Mouse (Mus musculus) T-helper 1 cell (primary cell): ENCODE data around the gene Atf7.

Experiments used
- in situ Hi-C: fragments of 300-600 bp; cut with MboI, MseI; formaldehyde crosslinking; loops from one replicate; pipeline ENCODE4 v1.15.1; 2025; ENCODE audit warnings: high pct_unique_total_duplicates

Gene Atf7

DNA sequence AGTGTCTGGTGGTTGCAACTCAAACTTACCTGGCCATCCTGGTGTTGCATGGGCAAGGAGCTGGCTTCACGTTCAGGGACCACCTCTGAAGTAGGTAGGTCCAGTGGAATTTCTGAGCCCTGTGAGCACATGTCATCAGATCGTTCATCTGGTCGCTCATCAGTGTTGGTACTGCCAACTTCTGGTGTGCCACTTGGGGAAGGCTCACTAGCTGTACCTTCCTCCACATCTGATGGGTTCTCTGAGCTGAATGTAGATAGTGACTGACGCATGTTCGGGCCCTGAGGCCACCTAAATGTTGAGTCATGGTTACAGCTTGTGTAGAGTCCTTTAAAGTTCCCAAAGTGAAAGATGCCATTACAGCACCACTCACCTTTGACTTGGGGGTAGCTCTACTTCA, 124.8 kb downstream of the Atf7 start:
- in situ Hi-C loops, result no loop called here

DNA sequence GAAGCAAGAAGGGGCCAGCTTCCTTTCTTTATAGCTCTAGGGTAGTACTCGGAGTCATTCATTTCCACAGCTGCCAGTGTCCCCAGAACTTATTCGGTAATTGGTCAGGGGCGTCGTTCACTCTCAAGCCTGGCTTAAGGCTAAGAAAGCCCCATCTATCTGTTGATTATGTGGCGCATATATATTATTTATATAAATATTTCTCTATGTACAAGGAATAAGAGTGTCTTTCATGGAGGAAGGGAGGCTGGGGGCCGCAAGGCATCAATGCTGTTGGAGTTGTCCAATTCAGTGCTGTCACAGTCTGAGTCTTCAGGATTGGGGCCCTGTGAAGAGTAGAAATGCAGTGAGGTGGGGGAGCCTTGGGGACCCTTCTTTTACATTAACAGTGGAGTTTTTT, 125.4 kb downstream of the Atf7 start:
- in situ Hi-C loops, result no loop called here

DNA sequence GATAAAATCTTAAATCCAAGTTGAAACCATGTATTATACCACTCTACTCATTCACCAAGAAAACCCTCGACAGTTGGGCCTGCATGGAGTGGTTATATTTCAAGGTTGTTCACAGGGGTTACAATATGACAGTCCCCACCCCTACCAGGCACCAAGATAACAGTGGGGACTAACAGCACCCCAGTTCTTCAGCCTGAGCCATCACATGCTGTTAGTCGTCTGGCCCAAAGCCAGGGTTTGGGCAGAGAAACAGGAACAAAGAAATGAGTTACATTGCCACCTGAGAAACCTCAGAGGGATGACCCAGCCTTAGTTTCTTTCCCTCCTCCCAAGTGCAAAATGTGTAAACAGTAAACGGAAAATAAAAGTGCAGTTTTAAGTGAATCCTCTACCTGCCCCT, 125.9 kb downstream of the Atf7 start:
- in situ Hi-C loops, result no loop called here

DNA sequence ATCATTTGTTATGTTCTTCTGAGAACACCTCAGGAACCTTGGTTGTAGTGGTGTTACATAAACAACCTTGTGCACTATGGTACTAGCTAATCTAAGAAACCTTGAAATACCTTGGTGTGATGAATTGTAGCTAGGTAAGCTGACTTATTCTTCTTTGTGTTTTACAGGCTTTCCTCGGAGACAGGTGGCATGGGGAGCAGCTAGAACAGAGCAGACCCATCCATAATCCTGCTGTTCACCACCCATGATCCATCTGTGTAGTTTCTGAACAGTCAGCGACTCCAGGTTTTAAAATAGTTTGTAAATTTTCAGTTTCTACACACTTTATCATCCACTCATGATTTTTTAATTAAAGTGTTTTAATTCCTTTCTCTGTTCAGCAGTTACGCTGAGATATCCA, 126.9 kb downstream of the Atf7 start:
- in situ Hi-C loops, result no loop called here

DNA sequence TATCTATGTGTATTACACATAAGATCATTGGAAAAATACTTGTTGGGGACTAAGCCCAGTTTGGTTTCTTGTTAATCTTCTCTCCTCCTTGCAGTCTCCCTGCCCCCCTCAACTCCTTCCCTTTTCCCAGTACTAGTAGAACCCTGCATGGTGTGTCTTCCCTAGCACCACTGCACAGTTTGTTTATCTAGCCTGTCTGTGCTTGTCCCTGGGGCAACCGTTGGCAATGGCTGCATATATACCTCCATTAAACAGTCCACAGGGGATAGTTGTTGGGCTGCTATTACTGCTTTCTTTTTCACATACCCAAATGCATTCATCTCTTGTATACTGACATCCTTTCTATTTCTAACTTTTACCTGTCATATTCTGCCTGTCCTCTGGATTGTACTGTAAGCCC, 137.6 kb downstream of the Atf7 start:
- in situ Hi-C loops, result no loop called here

DNA sequence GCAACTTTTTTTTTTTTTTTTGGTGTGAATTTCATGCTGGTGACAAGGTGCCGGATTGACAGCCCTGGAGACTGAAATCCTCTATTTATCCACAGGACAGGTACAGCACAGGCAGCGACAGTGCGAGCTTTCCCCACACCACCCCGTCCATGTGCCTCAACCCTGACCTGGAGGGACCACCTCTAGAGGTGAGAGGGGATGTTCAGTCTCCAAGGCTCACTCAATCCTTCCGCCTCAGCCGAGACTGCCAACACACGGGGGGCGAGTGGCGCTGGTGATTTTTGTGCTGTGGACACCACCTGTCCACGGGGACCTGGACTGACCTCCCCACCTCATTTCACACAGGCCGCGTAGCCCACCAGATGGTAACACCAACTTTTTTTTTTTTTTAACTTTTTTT, 139.4 kb downstream of the Atf7 start:
- in situ Hi-C loops, result no loop called here

DNA sequence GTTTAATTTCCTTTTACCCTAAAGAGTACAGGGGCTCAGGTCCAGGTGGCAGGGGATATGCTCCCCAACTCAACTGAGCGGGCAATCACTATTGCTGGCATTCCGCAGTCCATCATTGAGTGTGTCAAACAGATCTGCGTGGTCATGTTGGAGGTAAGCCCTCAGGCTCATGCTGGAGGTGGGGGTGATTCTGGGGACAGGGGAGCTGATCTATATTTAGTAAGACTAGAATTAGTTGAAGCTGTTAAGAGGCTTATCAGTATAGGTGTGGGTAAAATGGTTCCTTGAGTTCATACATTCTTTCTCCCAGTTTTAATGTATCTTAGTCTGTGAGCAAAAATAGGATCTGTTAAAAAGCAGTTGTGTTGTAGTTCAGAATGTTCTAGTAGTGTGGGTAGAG, 142.1 kb downstream of the Atf7 start:
- in situ Hi-C loops, result no loop called here
